Mouse (Mus musculus): Measurements from ENCODE around the gene Paics. TPM values are rescaled to one million over a fixed set of nuclear protein-coding genes. Genes with fewer than 3 reads are reported as not detected.

The Paics gene
- polyA plus RNA-seq, 1 experiment from 2014 or later = 161 TPM

DNA sequence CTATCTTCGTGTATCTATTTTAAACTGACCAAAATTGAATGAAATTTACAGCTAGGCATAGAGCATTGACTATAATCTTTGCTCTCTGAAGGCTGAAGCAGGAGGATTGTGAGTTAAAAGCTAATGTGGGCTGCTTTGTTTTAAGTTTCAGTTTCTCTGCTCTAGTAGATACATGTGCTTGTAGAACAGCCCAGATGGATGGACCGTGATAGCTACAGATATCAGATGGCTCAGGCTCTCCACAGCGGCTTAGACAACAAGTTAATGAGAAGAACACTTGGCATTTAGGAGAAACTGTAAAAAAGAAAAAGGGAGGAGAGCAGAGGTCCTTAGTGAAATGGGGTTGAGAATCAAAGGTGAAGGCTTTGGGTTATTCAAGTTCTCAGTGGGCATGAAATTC lies 39.7 kb downstream of the Paics start:
- peaks cover 90% of the 10 kb centered on the region for H3K36me3 ChIP-seq (replicated peaks; ENCODE audit: control insufficient read depth, insufficient read depth)
- 95% methylated on average over 3 of the region's 3 CpGs for WGBS
- H3K27me3 ChIP-seq (ENCODE audit: control insufficient read depth, insufficient read depth, low read length) = no peaks in the 10 kb centered on the region

DNA sequence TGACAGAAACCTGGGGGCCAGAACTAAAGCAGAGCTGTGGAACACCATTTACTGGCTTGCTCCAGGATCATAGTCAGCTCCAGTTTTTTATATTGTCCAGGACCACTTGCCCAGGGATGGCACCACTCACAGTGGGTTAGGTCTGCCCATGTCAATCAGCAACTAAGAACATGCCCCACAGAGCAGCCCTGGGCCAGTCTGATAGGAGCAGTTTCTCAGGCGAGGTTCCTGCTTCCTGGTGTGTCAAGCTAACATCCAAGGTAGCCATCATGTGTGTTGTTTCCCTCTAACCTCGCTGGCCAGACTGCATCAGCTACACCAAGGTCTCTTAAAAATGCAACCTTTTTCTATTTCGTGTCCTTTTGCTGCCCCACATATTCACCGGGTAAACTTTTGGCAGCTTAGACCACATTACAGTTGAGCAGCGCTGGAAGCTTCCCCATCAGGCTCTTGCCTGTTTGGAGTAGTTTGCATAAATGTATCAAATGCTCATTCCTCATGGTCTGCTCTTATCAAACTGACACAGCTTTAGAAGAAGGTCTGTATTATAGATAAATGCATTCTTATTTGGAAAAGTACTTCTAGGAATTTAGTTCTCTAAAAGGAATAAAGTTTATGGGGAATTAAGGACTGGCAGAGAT lies 42.2 kb downstream of the Paics start:
- 95% methylated on average over 5 of the region's 5 CpGs for WGBS
- H3K9ac ChIP-seq = no peak overlapping the region
- H3K4me2 ChIP-seq (replicated peaks) = no peak overlapping the region
- H3K9me3 ChIP-seq (ENCODE audit: control insufficient read depth, low read length) = no peaks in the 10 kb centered on the region
- DNase-seq (ENCODE audit: low spot score) (no peak), ATAC-seq (ENCODE audit: low FRiP score) (no peak)
- H3K4me1 ChIP-seq (replicated peaks; ENCODE audit: control insufficient read depth, insufficient read depth, low read length) = no peaks in the 10 kb centered on the region
- H3K36me3 ChIP-seq (replicated peaks; ENCODE audit: control insufficient read depth, insufficient read depth) = peaks cover 93% of the 10 kb centered on the region
- H3K27ac ChIP-seq = no peak overlapping the region
- no peak overlapping the region for H3K4me3 ChIP-seq (replicated peaks; ENCODE audit: low read length)
- no peaks in the 10 kb centered on the region for H3K27me3 ChIP-seq (ENCODE audit: control insufficient read depth, insufficient read depth, low read length)

More for the DNA sequence above, 39.7 kb downstream of the Paics start:
- H3K4me2 ChIP-seq (replicated peaks) = no peak overlapping the region
- H3K27ac ChIP-seq = no peak overlapping the region
- DNase-seq (ENCODE audit: low spot score) (no peak), ATAC-seq (ENCODE audit: low FRiP score) (no peak)
- no peaks in the 10 kb centered on the region for H3K4me1 ChIP-seq (replicated peaks; ENCODE audit: control insufficient read depth, insufficient read depth, low read length)
- no peak overlapping the region for H3K9ac ChIP-seq
- no peak overlapping the region for H3K4me3 ChIP-seq (replicated peaks; ENCODE audit: low read length)
- H3K9me3 ChIP-seq (ENCODE audit: control insufficient read depth, low read length) = no peaks in the 10 kb centered on the region

DNA sequence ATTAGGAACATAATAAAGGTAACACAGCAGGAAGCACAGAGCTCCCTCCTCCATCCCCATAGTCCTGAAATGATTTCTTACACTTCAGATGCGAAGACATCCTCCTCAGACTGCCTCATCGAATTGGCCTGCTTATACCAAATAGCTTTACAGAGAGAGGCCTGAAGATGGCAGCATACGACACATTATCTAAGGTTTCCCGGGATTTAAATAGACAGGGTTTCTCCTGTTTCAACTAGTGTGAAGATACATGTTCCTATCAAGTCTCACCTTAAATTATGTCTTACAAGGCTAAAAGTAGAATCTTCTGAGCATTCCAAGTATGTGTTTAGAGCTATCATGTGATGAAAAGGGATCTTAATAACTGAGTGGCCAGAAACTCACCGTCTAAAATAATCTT lies 47.3 kb downstream of the Paics start:
- Histone ChIP-seq H3K4me3 (replicated peaks; ENCODE audit: low read length) (no peak overlapping the region), H3K4me1 (replicated peaks; ENCODE audit: control insufficient read depth, insufficient read depth, low read length) (no peaks in the 10 kb centered on the region), H3K36me3 (replicated peaks; ENCODE audit: control insufficient read depth, insufficient read depth) (peaks cover 69% of the 10 kb centered on the region), H3K27ac (no peak overlapping the region), H3K9ac (no peak overlapping the region), H3K4me2 (replicated peaks) (no peak overlapping the region), H3K9me3 (ENCODE audit: control insufficient read depth, low read length) (no peaks in the 10 kb centered on the region), H3K27me3 (ENCODE audit: control insufficient read depth, insufficient read depth, low read length) (no peaks in the 10 kb centered on the region)
- DNase-seq (ENCODE audit: low spot score) = peak; percentile 83
- ATAC-seq (ENCODE audit: low FRiP score) = no peak
- WGBS = 55% methylated on average over 5 of the region's 5 CpGs

DNA sequence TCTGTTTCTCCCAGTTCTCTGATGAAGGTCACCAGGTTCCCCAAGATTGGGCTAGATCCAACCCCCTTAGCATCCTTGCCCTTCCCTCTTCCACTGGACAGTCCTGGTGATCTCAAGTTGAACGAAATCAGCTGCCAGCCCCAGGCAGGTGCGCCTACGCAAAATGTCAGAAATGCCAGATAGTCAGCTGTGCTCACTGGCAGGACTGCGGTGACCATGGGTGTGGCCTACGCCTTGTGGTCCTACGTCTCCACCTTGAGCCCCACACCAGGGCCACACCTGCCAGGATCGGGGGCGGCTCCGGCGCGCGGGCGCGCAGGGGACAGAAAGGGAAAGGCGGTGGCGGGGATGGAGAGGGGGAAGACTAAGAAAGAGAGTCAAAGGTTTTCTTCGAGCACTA lies 50.1 kb downstream of the Paics start:
- Histone ChIP-seq H3K36me3 (replicated peaks; ENCODE audit: control insufficient read depth, insufficient read depth) (peaks cover 42% of the 10 kb centered on the region), H3K4me3 (replicated peaks; ENCODE audit: low read length) (no peak overlapping the region), H3K9ac (no peak overlapping the region), H3K4me2 (replicated peaks) (no peak overlapping the region), H3K4me1 (replicated peaks; ENCODE audit: control insufficient read depth, insufficient read depth, low read length) (no peaks in the 10 kb centered on the region), H3K27ac (no peak overlapping the region), H3K27me3 (ENCODE audit: control insufficient read depth, insufficient read depth, low read length) (no peaks in the 10 kb centered on the region), H3K9me3 (ENCODE audit: control insufficient read depth, low read length) (no peaks in the 10 kb centered on the region)
- ATAC-seq (ENCODE audit: low FRiP score) = no peak
- DNase-seq (ENCODE audit: low spot score) = no peak
- 93% methylated on average over 17 of the region's 17 CpGs for WGBS

DNA sequence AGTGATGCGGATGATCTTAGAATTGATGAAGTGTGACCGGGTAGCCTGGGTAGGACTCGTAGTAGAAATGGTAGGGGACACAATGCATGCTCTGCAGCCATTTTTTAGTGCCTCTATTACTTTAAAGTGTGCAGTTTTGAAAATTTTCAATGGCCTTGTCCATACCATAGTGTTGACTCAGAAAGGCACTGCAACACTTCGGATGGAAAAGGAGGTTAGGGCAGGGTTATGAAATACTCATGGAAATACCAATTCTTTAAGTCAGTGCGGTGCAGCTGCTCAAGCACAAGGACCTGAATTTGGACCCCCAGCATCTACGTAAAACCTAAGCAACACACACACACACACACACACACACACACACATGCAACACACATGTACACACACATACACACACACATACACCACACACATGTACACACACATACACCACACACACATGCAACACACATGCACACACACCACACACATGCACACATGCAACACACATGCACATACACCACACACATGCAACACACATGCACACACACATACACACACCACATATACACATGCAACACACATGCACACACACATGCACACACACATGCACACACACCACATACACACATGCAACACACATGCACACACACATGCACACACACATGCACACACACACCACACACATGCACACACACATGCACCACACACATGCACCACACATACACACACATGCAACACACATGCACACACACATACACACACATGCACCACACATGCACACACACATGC lies 53.1 kb downstream of the Paics start, which contains the start of gene Arl9:
Gene Arl9 (plus strand): TSS at position 5 of the 771 bp plus-strand sequence.
- H3K27ac ChIP-seq = no peak within 1 kb of the TSS

DNA sequence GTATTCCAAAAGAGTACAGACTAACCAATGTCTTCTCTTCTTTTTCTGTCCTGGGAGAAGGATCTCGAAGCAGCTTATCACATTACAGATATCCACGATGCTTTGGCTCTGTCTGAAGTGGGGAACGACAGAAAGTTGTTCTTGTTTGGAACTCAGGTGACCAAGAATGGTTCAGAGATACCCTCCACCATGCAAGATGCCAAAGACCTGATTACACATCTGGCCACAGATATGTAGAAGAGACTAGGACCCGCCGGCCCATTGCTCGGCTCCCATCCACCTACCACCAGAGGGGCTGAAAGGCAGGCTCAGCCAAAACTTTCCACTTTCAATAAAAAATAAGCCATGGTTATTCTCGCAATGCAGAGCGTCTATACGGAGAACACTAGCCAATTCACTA lies 59.2 kb downstream of the Paics start:
- Histone ChIP-seq H3K9me3 (ENCODE audit: control insufficient read depth, low read length) (no peaks in the 10 kb centered on the region), H3K36me3 (replicated peaks; ENCODE audit: control insufficient read depth, insufficient read depth) (no peaks in the 10 kb centered on the region), H3K27me3 (ENCODE audit: control insufficient read depth, insufficient read depth, low read length) (no peaks in the 10 kb centered on the region), H3K4me3 (replicated peaks; ENCODE audit: low read length) (no peak overlapping the region), H3K4me1 (replicated peaks; ENCODE audit: control insufficient read depth, insufficient read depth, low read length) (no peaks in the 10 kb centered on the region), H3K9ac (no peak overlapping the region), H3K4me2 (replicated peaks) (no peak overlapping the region), H3K27ac (no peak overlapping the region)
- DNase-seq (ENCODE audit: low spot score) (no peak), ATAC-seq (ENCODE audit: low FRiP score) (no peak)
- WGBS = 94% methylated on average over 9 of the region's 9 CpGs

More for the DNA sequence above, 53.1 kb downstream of the Paics start, which contains the start of gene Arl9:
- Histone ChIP-seq H3K4me3 (replicated peaks; ENCODE audit: low read length) (no peak within 1 kb of the TSS), H3K4me2 (replicated peaks) (no peak within 1 kb of the TSS), H3K9ac (no peak within 1 kb of the TSS), H3K36me3 (replicated peaks; ENCODE audit: control insufficient read depth, insufficient read depth) (peaks cover 14% of the 10 kb centered on the region), H3K9me3 (ENCODE audit: control insufficient read depth, low read length) (no peaks in the 10 kb centered on the region), H3K4me1 (replicated peaks; ENCODE audit: control insufficient read depth, insufficient read depth, low read length) (no peaks in the 10 kb centered on the region), H3K27me3 (ENCODE audit: control insufficient read depth, insufficient read depth, low read length) (no peaks in the 10 kb centered on the region)
- no peak for ATAC-seq (ENCODE audit: low FRiP score)
- 95% methylated on average over 6 of the region's 6 CpGs for WGBS
- no peak for DNase-seq (ENCODE audit: low spot score)

DNA sequence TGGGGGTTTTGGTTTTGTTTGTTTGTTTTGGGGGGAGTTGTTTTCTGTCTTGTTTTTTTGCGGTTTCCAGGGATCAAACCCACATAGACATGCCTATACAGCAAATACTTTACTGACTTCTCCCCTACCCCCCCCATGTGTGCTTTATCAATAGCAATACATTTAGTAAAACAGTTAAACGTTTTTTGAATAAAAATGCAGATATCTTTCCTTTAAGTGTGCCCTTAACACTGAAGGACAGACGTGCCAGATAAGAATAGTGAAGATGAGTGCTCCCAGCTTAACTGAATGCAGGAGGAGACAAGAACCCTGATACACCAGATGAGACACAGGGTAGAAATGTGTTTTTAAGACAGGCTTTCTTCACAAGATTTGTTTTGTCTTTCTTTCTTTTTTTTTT lies 60.0 kb downstream of the Paics start:
- ATAC-seq (ENCODE audit: low FRiP score) (no peak), DNase-seq (ENCODE audit: low spot score) (no peak)
- no peaks in the 10 kb centered on the region for H3K36me3 ChIP-seq (replicated peaks; ENCODE audit: control insufficient read depth, insufficient read depth)
- H3K4me1 ChIP-seq (replicated peaks; ENCODE audit: control insufficient read depth, insufficient read depth, low read length) = no peaks in the 10 kb centered on the region
- H3K4me2 ChIP-seq (replicated peaks) = no peak overlapping the region
- H3K9me3 ChIP-seq (ENCODE audit: control insufficient read depth, low read length) = no peaks in the 10 kb centered on the region
- H3K27ac ChIP-seq = no peak overlapping the region
- H3K27me3 ChIP-seq (ENCODE audit: control insufficient read depth, insufficient read depth, low read length) = no peaks in the 10 kb centered on the region
- WGBS = 66% methylated on average over 3 of the region's 3 CpGs
- H3K4me3 ChIP-seq (replicated peaks; ENCODE audit: low read length) = no peak overlapping the region
- H3K9ac ChIP-seq = no peak overlapping the region

DNA sequence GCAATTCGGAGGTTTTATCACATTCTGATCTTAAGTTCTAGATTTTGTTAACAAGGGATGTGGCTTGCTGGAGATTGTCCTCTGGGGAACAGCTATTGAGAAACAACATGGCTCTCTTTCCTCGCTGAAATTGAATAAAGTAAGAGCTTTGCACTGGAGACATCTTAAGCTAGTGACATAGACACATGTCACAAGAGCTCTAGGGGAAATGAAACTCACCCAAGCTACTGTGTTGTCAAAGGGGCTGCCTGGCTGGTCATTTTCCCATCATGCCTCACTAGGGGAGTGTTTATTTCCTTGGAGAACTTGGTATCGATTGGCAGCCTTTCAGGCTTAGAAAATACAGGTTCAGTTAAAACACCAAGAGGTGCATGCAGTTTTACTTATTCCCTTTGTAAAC lies 62.1 kb downstream of the Paics start:
- H3K9me3 ChIP-seq (ENCODE audit: control insufficient read depth, low read length) = no peaks in the 10 kb centered on the region
- ATAC-seq (ENCODE audit: low FRiP score) (no peak), DNase-seq (ENCODE audit: low spot score) (no peak)
- H3K4me2 ChIP-seq (replicated peaks) = no peak overlapping the region
- no peak overlapping the region for H3K9ac ChIP-seq
- no peaks in the 10 kb centered on the region for H3K36me3 ChIP-seq (replicated peaks; ENCODE audit: control insufficient read depth, insufficient read depth)
- 87% methylated on average over 3 of the region's 3 CpGs for WGBS
- no peak overlapping the region for H3K27ac ChIP-seq
- H3K27me3 ChIP-seq (ENCODE audit: control insufficient read depth, insufficient read depth, low read length) = no peaks in the 10 kb centered on the region
- H3K4me3 ChIP-seq (replicated peaks; ENCODE audit: low read length) = no peak overlapping the region
- no peaks in the 10 kb centered on the region for H3K4me1 ChIP-seq (replicated peaks; ENCODE audit: control insufficient read depth, insufficient read depth, low read length)

DNA sequence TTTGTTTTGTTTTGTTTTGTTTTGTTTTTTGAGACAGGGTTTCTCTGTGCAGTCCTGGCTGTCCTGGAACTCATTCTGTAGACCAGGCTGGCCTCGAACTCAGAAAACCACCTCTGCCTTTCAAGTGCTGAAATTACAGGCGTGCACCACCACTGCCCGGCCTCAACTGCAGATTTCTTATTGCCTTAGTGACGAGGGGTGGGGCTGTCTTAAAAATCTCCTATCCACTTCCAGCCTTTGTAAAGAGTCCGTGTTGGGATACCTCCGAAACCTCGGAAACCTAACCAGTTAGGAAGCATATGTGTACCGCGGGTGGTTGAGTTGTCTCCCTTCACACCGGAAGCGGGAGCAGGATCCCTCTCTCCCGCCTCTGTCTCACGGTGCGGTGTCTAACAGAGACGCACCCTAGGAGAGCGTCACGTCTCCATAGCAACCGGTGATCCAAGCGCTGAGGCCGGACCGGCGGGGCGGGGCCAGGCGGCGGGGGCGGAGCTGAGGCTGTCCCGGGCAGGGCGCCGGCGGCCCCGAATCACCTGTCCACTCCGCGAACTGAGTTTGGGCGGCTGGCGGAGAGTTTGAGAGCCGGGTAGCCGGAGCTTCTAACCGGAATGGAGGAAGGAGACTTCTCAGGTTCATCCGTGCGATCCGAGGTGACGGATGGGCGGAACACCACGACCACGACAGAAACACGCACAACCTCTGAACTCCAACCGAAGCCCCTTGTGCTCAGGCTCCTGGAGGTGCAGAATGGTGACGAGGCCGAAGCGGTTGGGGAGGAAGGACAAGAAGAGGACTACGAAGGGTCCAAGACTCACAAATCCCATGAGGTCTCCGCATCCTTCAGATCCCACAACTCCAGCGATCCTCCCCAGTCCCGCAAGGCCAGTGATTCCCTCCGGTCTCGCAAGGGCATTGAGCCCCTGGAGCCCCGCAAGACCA lies 64.7 kb downstream of the Paics start, which contains the start of gene Thegl:
Gene Thegl (plus strand): TSS at position 480 of the 939 bp plus-strand sequence.
- WGBS = 11% methylated on average over 57 of the region's 57 CpGs
- no peaks in the 10 kb centered on the region for H3K36me3 ChIP-seq (replicated peaks; ENCODE audit: control insufficient read depth, insufficient read depth)
- peak; percentile 94 for ATAC-seq (ENCODE audit: low FRiP score)
- peak within 1 kb of the TSS; percentile 53 for H3K4me3 ChIP-seq (replicated peaks; ENCODE audit: low read length)
- H3K9ac ChIP-seq = peak within 1 kb of the TSS; percentile 52
- DNase-seq (ENCODE audit: low spot score) = peak; percentile 73
- H3K9me3 ChIP-seq (ENCODE audit: control insufficient read depth, low read length) = no peaks in the 10 kb centered on the region
- H3K27me3 ChIP-seq (ENCODE audit: control insufficient read depth, insufficient read depth, low read length) = no peaks in the 10 kb centered on the region
- H3K4me1 ChIP-seq (replicated peaks; ENCODE audit: control insufficient read depth, insufficient read depth, low read length) = no peaks in the 10 kb centered on the region
- H3K27ac ChIP-seq = no peak within 1 kb of the TSS
- H3K4me2 ChIP-seq (replicated peaks) = peak within 1 kb of the TSS; percentile 86

All from hindbrain, embryonic 14.5 days (tissue).